Mouse (Mus musculus): ENCODE measurements around the gene Ak1. TPM values are rescaled to one million over a fixed set of nuclear protein-coding genes. Genes with fewer than 3 reads are reported as not detected.

The Ak1 gene
- polyA plus RNA-seq, 2 experiments from 2014 or later: 0.16 to 0.48 TPM

GRCm38 (mm10) chr2:32628044-32628550 lies 6.5 kb downstream of the Ak1 start:
- ATAC-seq: no peak

GRCm38 (mm10) chr2:32628729-32629128 lies 7.2 kb downstream of the Ak1 start:
- no peak for ATAC-seq

GRCm38 (mm10) chr2:32629276-32629976 lies 7.9 kb downstream of the Ak1 start:
- no peak for ATAC-seq

GRCm38 (mm10) chr2:32630036-32630435 lies 8.5 kb downstream of the Ak1 start:
- no peak for ATAC-seq

GRCm38 (mm10) chr2:32631046-32631445 lies 9.5 kb downstream of the Ak1 start:
- ATAC-seq: no peak

GRCm38 (mm10) chr2:32631737-32632394 lies 10.3 kb downstream of the Ak1 start:
- ATAC-seq: peak; percentile 57

- no peak for ATAC-seq
Measured at GRCm38 (mm10) chr2:32633660-32634059, 12.1 kb downstream of the Ak1 start.

- ATAC-seq: no peak
Measured at GRCm38 (mm10) chr2:32634277-32635105, 12.9 kb downstream of the Ak1 start.

GRCm38 (mm10) chr2:32636617-32637016 lies 15.1 kb downstream of the Ak1 start:
- no peak for ATAC-seq

- no peak for ATAC-seq
Measured at GRCm38 (mm10) chr2:32637778-32638281, 16.3 kb downstream of the Ak1 start.

GRCm38 (mm10) chr2:32639632-32640031 lies 18.1 kb downstream of the Ak1 start:
- ATAC-seq: no peak

- no peak for ATAC-seq
Measured at GRCm38 (mm10) chr2:32640550-32641051, 19.0 kb downstream of the Ak1 start.

- no peak for ATAC-seq
Measured at GRCm38 (mm10) chr2:32641810-32642209, 20.3 kb downstream of the Ak1 start.

GRCm38 (mm10) chr2:32642813-32643212 lies 21.3 kb downstream of the Ak1 start:
- ATAC-seq: no peak

- ATAC-seq: no peak
Measured at GRCm38 (mm10) chr2:32644083-32644482, 22.5 kb downstream of the Ak1 start.

GRCm38 (mm10) chr2:32644799-32645475 lies 23.4 kb downstream of the Ak1 start:
- ATAC-seq: no peak

GRCm38 (mm10) chr2:32645647-32646046 lies 24.1 kb downstream of the Ak1 start:
- ATAC-seq: no peak

- no peak for ATAC-seq
Measured at GRCm38 (mm10) chr2:32646379-32647056, 25.0 kb downstream of the Ak1 start, which contains the start of gene Eng. TSS of gene Eng (plus strand) at chr2:32646595.

- ATAC-seq: no peak
Measured at GRCm38 (mm10) chr2:32647366-32647765, 25.8 kb downstream of the Ak1 start.

- no peak for ATAC-seq
Measured at GRCm38 (mm10) chr2:32653764-32654163, 32.2 kb downstream of the Ak1 start.

- no peak for ATAC-seq
Measured at GRCm38 (mm10) chr2:32654743-32655393, 33.3 kb downstream of the Ak1 start.

All from activated CD4-positive, CD25-positive, alpha-beta regulatory T cell, adult 4 months (primary cell).